Mouse (Mus musculus) G1E (cell line): ENCODE measurements around the gene Mospd3.

ENCODE experiments used
- CTCF ChIP-seq: IDR thresholded peaks from 2 replicates; pipeline ENCODE4 v1.5.1; 2012; ENCODE audit warnings: low read depth, low read length, inconsistent platforms, mixed read lengths
- GATA1 ChIP-seq: IDR thresholded peaks from 2 replicates; pipeline ENCODE4 v1.6.1; 2012; ENCODE audit warnings: borderline replicate concordance, low read length, inconsistent platforms, mixed read lengths

DNA sequence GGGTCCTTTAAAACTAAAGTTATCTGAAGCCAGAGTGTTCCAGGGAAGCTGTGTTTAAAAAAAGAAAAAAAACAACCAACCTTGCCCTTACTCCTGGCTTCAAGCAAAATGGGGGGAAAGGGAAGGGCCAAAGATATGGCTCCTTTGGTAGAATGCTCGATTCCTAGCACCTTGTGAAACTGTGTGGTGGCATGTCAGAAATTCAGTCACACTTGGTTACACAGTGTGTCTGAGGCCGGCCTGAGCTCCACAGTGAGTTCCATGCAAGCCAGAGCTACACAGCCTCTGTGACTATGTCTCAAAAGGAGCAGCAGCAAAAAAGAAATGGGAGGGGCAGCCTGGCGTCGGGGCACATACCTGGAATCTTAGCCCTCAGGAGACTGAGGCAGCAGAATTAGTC lies 48.4 kb upstream of the Mospd3 start:
- TF ChIP-seq CTCF, result no peak
- no peak for TF ChIP-seq GATA1
